Mouse (Mus musculus) lung, adult 2 months (tissue): Measurements from ENCODE around the gene Akap6. TPM values are rescaled to one million over a fixed set of nuclear protein-coding genes. Genes with fewer than 3 reads are reported as not detected.

Experiments used
- DNase-seq: peaks from one replicate; pipeline ENCODE4 v3.0.0; 2022
- H3K4me1 ChIP-seq: fragments of 200-500 bp; 2 replicates; pipeline ENCODE4 v1.6.1; 2011; ENCODE audit warnings: low read length; ENCODE audit not compliant: control insufficient read depth, insufficient read depth
- H3K4me3 ChIP-seq: fragments of 200-500 bp; replicated peaks from 2 replicates; pipeline ENCODE3; 2011; ENCODE audit warnings: low read depth, mild to moderate bottlenecking, control low read depth, low read length; ENCODE audit errors: extremely low read depth
- CTCF ChIP-seq: fragments of 200-500 bp; IDR thresholded peaks from 2 replicates; pipeline ENCODE4 v1.5.1; 2011; ENCODE audit warnings: mild to moderate bottlenecking, low read length, control low read depth; ENCODE audit not compliant: insufficient read depth
- POLR2A ChIP-seq: fragments of 200-500 bp; IDR thresholded peaks from 2 replicates; pipeline ENCODE4 v1.6.1; 2011; ENCODE audit warnings: low read depth, mild to moderate bottlenecking, control low read depth, low read length, borderline replicate concordance; ENCODE audit errors: extremely low read depth
- WGBS: fragments of 180-500 bp; shearing (Covaris S2); methylation state at CpG from one replicate; pipeline ENCODE4 v1.1.7; 2018; 5-methylcytosine and 5-hydroxymethylcytosine counted together
- polyA plus RNA-seq: library from polyadenylated mRNA; depleted of rRNA; stranded (reverse); fragments of >200 nt; gene quantifications from 2 replicates; pipeline ENCODE4 v1.2.3, GENCODE M21; 2012

The Akap6 gene
- polyA plus RNA-seq, 1 experiment = 0.96 TPM

- Histone ChIP-seq H3K4me3 (no peak overlapping the region), H3K4me1 (no peaks in the 10 kb centered on the region)
- WGBS = 70% methylated on average over 3 of the region's 3 CpGs
- no peak for DNase-seq
- TF ChIP-seq POLR2A (no peak), CTCF (no peak)
Measured at GRCm38 (mm10) chr12:52773847-52774246, 74.7 kb downstream of the Akap6 start.

DNA sequence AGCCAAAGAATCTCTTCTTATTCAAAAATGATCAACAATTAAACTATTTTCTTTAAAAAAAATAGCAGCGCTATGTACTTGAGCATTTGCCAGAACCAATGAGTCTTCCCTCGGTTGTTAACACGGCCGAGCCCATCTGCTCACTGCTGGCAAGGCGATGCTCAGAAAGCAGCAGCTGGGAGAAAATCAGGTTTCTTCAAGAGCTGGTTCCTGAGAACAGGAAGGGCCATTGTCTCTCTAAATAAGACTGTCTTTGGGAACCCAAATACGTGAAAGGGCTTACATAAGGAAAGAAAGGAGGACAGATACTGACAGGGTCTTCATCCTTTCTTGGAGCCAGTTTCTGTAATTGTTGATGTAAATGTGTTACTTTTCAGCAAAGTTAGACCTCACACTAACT lies 75.2 kb downstream of the Akap6 start:
- no peak overlapping the region for H3K4me3 ChIP-seq
- DNase-seq = no peak
- WGBS = 47% methylated on average over 6 of the region's 6 CpGs
- H3K4me1 ChIP-seq = no peaks in the 10 kb centered on the region
- TF ChIP-seq POLR2A = no peak

- DNase-seq = no peak
- Histone ChIP-seq H3K4me1 (no peaks in the 10 kb centered on the region), H3K4me3 (no peak overlapping the region)
- TF ChIP-seq POLR2A = no peak
- 31% methylated on average over 5 of the region's 5 CpGs for WGBS
Measured at GRCm38 (mm10) chr12:52780216-52780615, 81.0 kb downstream of the Akap6 start.

DNA sequence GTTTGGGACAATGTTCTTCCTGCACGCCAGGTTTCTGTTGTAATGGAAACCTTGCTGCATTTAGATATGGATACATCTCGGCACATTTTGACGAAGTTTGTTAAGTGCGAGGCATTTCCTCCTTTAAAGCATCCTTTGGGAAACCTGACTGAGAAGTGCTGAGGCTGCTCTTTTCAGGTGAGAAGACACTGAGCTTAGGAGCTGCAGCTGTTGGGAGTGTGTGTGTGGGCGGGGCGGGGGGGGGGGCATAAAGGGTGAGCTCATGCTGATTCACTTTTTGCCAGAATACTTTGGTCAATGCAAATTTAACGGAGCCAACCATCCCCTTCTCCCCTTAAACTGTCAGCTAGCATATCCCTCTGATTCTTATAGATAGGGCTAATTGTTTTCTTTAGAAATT lies 81.9 kb downstream of the Akap6 start:
- Histone ChIP-seq H3K4me1 (no peaks in the 10 kb centered on the region), H3K4me3 (no peak overlapping the region)
- TF ChIP-seq CTCF (no peak), POLR2A (no peak)
- DNase-seq = no peak
- 78% methylated on average over 7 of the region's 7 CpGs for WGBS

DNA sequence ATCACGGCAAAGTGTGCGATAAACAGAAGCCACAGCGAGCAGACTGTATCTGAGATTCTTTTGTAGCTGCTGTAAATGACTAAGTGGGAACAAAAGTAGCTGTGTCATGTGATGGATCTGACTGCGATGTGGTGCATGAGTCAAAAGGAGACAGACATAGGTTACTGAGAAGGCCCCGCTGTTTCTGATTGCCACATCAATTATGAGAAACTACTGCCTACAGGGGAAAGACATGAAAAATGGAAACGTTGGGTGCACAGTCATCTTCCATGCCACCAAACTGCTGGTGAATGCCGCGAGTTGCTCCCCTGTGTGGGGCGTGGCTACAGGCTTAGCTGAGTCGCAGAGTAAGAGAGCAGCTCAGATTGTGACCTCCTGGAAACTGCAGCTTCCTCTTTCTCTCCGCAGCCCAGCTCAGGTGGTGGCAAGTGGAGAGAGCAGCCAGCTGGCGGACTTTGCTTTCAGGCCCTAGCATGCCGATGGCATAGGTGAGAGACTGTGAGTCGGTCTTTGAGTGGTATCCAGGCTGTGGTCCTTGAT lies 83.8 kb downstream of the Akap6 start:
- no peak for DNase-seq
- TF ChIP-seq CTCF (no peak), POLR2A (no peak)
- Histone ChIP-seq H3K4me1 (no peaks in the 10 kb centered on the region), H3K4me3 (no peak overlapping the region)
- WGBS = 15% methylated on average over 14 of the region's 14 CpGs

DNA sequence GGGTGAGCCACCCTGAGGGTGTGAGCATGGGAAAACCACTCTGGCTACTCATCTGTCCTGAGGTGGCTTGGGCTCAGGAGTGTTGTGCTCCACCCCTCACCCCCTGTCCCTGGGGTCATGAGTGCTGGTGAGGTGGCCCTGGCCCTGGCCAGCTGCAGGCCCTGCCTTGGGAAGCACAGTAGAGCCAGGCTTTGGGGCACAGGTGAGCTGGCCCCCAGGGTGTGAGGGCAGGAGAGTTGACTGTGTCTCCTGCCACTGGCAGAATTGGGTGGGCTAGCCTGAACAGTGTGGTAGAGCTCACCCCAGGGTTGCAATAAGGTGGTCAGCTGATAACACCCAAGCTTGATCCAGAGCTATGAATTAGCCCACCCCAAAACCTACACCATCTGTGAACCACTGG lies 86.0 kb downstream of the Akap6 start:
- no peak for TF ChIP-seq POLR2A
- TF ChIP-seq CTCF = no peak
- Histone ChIP-seq H3K4me3 (no peak overlapping the region), H3K4me1 (no peaks in the 10 kb centered on the region)
- no peak for DNase-seq

- TF ChIP-seq CTCF = no peak
- Histone ChIP-seq H3K4me3 (no peak overlapping the region), H3K4me1 (no peaks in the 10 kb centered on the region)
- WGBS = 11% methylated on average over 8 of the region's 8 CpGs
- DNase-seq = no peak
Measured at GRCm38 (mm10) chr12:52790350-52790768, 91.2 kb downstream of the Akap6 start.

DNA sequence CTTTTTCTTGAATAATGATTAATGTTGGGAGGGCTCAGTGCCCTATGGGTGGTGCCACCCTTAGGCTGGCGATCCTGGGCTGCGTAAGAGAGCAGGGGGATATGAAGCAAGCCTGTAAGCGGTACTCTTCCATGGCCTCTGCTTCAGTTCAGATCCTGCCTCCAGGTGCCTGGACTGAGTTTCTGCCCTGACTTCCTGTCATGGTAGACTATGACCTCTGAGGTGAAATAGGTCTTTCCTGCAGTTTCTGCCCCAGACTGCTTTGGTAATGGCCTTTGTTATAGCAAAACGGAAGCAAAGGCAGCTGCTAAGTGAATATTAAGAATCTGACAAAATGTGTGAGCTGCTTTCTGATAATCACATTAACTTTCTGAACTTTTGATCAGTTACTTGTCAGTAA lies 94.9 kb downstream of the Akap6 start:
- DNase-seq = no peak
- no peak overlapping the region for H3K4me3 ChIP-seq
- whole genome bisulfite sequencing = 91% methylated on average over 4 of the region's 4 CpGs

DNA sequence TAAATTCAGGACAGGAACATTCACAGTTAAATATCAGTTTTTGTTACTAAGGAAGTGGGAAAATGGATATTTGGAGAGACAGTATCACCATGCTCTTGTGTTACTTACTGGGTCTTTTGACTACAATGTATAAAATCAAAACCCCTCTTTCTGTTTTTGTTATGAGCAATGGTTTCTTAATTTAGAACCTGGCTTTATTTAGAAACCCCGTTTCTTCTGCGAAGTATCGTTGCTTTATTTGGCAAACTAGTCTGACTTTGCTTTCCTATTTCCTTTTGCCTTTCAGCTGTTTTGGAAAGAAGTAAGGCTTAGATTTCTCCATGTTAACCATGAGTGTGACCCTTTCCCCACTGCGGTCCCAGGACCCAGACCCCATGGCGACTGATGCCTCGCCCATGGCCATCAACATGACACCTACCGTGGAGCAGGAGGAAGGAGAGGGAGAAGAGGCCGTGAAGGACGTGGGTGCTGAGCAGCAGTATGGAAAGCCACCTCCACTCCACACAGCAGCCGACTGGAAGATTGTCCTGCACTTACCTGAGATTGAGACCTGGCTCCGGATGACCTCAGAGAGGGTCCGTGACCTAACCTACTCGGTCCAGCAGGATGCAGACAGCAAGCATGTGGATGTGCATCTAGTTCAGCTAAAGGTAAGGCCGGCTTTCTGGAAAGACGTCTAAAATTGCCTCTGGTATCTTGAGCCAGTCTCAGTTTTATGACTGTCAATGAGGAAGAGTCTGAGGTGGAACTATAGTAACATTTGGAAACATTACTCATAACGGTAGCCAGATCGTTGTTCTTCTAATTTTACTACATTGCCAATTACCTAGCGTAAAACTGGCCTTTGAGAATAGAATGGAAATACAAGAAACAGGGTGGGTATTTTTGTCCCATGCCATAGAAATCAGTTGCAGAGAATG lies 96.6 kb downstream of the Akap6 start:
- no peak for DNase-seq
- H3K4me3 ChIP-seq = no peak overlapping the region
- 79% methylated on average over 18 of the region's 18 CpGs for WGBS
- TF ChIP-seq CTCF = no peak
- no peak for TF ChIP-seq POLR2A
- no peaks in the 10 kb centered on the region for H3K4me1 ChIP-seq

More for the DNA sequence above, 94.9 kb downstream of the Akap6 start:
- H3K4me1 ChIP-seq = no peaks in the 10 kb centered on the region
- TF ChIP-seq CTCF = no peak
- TF ChIP-seq POLR2A = no peak

DNA sequence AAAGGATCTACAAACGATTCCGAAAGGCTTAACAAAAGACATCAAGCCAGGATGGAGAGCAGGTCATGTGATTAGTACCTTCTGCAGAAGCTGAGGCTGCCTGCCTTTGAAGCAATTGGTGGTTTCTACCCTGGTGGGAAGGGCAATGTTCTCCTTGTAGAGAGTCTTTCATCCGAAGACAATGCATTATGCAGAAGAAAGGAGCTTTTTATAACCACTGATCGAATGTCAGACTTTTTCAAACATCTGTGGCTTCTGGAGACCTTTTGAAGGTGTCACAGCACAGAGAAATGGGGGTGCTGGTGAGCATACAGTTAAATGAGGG lies 97.2 kb downstream of the Akap6 start:
- Histone ChIP-seq H3K4me3 (no peak overlapping the region), H3K4me1 (no peaks in the 10 kb centered on the region)
- WGBS = 72% methylated on average over 4 of the region's 4 CpGs
- no peak for TF ChIP-seq POLR2A
- TF ChIP-seq CTCF = no peak
- no peak for DNase-seq

- 77% methylated on average over 9 of the region's 9 CpGs for WGBS
- no peak for DNase-seq
Measured at GRCm38 (mm10) chr12:52799717-52800116, 100.5 kb downstream of the Akap6 start.

More at GRCm38 (mm10) chr12:52799717-52800116, 100.5 kb downstream of the Akap6 start:
- Histone ChIP-seq H3K4me1 (no peaks in the 10 kb centered on the region), H3K4me3 (no peak overlapping the region)
- TF ChIP-seq POLR2A (no peak), CTCF (no peak)
